Mouse (Mus musculus) CD4-positive naive resting alpha-beta T cell, adult 76 days (primary cell): ENCODE measurements around the gene Atp2b2. TPM values are rescaled to one million over a fixed set of nuclear protein-coding genes. Genes with fewer than 3 reads are reported as not detected.

Source experiments
- total RNA-seq: library from RNA; stranded (reverse); gene quantifications from one replicate; pipeline ENCODE4 v1.2.4, GENCODE M21; 2023

Gene Atp2b2
- total RNA-seq, result not detected

DNA sequence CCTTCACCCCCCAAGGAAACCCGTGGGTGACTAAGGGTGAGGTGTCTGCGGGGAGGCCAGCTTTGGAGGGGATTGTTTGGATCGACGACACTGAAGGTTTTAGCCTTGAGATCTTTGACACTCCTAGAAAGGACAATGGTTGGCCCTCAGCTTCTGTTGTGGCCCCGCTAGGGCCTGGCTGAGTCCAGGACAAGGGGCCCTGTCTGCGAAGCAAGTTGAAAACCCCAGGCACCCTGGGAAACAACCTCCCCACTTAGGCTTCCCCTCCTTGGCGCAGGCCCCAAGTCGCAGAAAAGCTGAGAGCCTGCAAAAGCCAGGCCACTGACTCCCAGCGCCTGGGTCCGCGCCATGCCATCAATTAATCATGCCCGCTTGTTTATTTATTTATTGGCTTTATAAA, at the start of gene Atp2b2:
Gene Atp2b2 (minus strand): TSS at position 282 of the 400 bp plus-strand sequence.

DNA sequence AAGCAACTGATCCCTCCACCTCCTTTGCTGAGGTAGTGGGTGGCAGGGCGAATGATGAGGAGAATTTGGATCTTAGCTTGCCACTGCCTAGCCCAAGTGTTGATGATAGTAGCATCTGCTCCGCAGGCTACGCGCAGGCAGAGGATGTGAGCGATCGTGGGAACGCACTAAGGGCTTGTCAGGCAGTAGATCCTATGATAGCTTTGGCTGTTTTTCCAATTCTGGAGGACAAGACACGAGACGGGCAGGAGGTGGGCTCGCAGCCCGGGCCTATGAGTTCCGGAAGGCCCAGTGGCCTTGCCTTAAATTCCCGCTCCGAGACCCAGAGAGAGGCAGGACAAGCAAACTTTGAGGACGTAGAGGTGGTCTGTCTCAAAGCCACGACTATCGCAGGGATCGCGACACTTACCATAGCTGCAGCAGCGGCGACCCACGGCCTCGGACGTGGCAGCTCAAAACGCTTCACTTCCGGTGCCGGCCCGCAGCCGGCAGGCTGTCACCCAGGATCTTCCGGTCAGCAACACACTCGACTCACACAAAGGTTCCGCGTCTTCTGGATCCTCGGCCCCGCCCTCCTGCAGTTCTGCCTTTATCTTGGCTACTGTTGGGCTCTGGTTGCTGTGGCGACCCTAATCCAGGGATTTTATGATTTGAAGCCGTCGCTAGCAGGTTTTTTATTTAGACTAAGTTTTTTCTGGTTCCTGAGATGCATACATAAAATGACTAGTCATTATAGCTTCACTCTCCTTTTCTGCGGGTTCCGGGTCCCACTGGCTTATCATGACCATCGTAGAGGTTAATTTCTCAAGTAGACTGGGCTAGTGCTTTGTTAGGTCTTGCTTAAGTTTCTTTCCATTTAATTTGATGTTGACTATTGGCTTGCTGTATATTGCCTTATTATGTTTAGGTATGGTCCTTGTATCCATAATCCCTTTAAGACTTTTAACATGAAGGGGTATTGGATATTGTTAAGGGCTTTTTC, 301.9 kb downstream of the Atp2b2 start, which contains the start of gene Sec13:
Gene Sec13 (minus strand): TSS at position 508 of the 982 bp plus-strand sequence.

DNA sequence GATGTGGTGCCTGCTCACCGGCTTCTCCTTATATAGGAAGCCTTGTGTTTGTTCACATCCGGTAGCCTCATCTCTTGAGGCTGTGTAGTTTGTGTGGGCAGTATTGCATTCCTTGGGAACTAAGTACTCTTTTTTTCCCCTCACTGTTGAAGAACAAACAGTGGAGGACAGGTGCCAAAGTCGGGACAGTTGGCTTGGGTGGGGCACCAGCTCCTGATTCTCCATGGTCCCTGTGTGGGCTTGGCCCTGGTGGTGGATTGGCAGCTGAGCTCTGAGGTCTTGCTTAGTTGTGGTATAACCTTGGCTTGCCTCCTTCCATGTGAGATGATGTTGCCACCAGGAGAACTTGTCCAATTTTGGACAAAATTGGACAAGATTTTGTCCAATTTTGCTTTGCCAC, 322.5 kb downstream of the Atp2b2 start, which contains the start of gene Ghrl:
Gene Ghrl (minus strand): TSS at position 3 of the 400 bp plus-strand sequence.

DNA sequence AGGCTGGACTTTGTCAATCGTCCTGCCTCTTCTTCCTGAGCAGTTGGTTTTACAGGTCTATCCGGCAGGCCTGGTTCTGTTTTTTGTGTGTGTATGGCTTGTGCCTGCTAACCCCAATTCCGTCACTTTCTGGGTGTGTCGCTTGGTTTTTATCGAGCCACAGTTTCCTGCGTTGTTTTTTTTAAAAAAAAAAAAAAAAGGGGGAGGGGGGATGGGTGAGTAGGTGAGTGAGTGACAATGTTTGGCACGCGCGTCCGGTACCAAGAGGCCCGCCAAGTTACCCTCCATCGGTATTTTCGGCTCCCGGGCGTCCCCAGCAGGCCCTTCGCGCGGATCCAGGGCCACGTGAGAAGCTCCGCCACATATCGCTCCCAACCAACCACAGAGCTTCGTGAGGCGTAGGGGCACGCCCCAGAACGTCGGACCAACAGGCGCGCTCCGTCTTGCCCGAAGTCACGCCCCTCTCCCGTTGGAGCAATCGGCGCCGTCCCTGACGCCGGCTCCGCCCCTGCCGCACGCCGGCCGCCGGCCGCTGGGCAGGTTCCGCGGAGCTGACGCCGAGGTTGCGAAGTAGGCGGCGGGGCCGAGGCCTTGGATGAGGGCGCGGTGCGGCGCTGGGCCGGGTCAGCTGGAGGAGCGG, 345.7 kb downstream of the Atp2b2 start, which contains the start of gene Tatdn2:
Gene Tatdn2 (plus strand): TSS at position 469 of the 640 bp plus-strand sequence.

Other genes starting within 250 kb of the Atp2b2 start
- not detected for gene Slc6a11, start 88.6 kb upstream of the Atp2b2 start, total RNA-seq
- not detected for gene Slc6a1, start 240.0 kb upstream of the Atp2b2 start, total RNA-seq